Mouse (Mus musculus) 3134 (cell line): Measurements from ENCODE around the gene Lrit3.
A peak's percentile ranks its signal among the peaks of the same experiment; 100 is the strongest.

Experiments used
- DNase-seq: peaks from one replicate; pipeline ENCODE4 v3.0.0-alpha.2; 2011; ENCODE audit warnings: low spot score; ENCODE audit not compliant: insufficient read length; ENCODE audit errors: extremely low read depth

The Lrit3 gene

DNA sequence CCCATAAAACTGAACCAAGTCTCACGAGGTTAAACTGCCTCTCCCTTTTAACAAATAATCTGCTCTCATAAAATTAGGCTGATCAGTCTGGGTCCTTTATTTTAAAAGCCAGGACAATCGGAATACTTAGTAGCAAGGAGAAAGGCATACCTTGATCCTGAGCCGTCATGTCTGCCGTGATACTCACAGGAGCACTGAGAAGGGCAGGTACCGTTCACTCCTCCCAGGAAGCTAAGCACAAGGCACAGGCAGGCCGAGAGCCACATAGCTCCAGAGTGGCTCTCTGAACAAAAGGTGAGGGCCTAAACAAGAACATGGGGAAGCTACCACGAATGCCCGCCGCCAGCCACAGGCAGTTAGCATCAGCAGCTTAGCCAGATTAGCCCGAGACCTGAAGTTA is at the start of gene Lrit3:
TSS of gene Lrit3 (minus strand) at position 266 of the 400 bp plus-strand sequence.
- no peak for DNase-seq

- no peak for DNase-seq
Measured at GRCm38 (mm10) chr3:129846846-129847245, 43.0 kb upstream of the Lrit3 start.

GRCm38 (mm10) chr3:129845868-129846267 is 42.0 kb upstream of the Lrit3 start:
- DNase-seq, result no peak

DNA sequence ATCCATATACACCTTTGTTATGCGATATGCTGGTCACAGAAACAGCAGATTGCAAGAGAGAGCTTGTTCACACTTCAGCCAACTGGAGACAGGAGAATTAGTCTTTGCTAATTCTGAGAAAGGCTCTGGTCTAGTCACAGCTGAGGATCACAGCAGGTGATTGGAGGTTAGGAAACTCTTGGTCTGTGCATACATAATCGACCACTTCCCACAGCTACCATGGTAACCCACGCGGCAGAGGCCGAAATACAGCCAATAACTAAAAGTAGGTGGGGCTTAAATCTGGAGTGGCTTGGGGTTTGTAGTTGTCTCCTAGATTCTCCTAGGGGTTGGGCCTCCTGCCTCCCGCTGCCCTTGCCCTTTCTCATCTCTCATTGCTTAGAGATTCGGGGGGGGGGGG is 34.2 kb upstream of the Lrit3 start:
- DNase-seq, result no peak

GRCm38 (mm10) chr3:129836965-129837364 is 33.1 kb upstream of the Lrit3 start:
- no peak for DNase-seq

DNA sequence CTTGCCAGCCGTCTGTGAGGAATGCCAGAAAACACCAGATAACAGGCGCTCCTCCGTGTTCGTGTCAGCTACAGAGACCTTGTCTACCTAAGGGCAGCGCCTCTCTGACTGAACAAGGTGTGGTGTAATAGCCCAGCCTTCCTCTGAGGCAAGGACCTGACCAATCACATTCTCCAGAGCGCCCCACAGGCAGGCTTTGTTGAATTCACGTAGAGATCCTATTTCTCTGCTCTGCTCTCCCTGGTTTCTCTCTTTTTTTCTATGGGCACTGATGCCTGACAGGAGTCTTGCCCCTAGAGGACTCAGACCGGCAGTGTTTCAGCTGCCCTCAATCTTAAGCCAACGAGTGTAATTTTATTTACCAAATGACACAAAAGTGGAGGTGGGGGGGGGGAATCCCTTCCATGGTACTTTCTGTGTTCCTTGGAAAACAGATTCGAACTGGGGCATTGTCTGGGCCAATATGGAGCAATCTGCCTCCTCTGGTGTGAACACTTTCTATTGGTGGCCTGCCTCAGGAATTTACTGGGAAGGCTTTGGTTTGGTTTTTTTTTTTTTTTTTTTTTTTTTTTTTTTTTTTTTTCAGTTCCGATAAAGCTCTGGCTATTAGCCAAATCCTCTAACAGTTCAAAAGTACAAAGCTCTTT is 32.3 kb upstream of the Lrit3 start:
- no peak for DNase-seq

DNA sequence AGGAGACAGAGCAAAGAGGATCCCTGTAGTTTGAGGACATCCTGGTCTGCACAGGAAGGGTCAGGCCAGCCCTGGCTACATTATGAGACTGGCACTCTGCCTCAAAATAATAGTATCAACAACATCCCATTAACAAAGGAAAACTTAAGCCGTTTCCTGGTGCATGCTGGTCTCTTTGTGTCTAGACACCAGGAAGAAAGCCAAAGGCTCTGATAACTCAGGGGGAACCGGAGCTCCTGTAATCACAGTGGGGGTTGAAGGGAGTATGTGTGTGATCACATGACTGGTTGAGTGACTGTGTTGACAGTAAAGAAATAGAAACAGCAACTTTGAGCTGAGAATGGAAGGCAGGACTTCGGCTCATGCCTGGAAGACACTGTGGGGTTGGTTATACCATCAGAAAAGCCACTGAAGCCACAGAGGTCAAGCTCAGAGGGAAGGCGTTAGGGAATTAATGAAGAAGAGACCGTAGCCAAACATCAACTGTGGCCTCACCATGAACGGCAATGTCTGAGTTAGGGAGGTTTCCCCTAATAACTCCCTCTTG is 31.6 kb upstream of the Lrit3 start, which contains the start of gene Cfi:
TSS of gene Cfi (plus strand) at position 497 of the 547 bp plus-strand sequence.
- no peak for DNase-seq

GRCm38 (mm10) chr3:129831035-129831568 is 27.3 kb upstream of the Lrit3 start, which contains the start of gene Gar1:
Gene Gar1 (minus strand): TSS chr3:129831396.
- peak; percentile 97 for DNase-seq

DNA sequence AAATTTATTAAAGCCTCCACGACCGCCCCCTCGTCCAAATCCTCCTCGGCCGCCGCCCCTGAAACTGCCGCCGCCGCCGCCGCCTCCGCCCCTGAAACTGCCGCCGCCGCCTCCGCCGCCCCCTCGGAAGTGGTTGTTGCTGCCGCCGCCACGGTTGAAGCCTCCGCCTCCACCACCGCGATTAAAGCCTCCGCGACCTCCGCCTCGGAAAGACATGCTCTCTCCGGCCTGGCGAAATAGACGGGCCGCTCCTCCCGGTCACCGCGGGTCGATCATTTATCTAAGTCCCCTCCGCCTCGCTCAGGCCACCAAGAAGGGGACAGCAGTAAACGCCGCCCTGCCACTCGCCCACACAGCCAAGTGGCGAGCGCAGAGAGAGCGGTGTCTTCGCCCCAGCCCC is 26.8 kb upstream of the Lrit3 start:
- no peak for DNase-seq

GRCm38 (mm10) chr3:129827691-129828090 is 23.9 kb upstream of the Lrit3 start:
- DNase-seq, result no peak

DNA sequence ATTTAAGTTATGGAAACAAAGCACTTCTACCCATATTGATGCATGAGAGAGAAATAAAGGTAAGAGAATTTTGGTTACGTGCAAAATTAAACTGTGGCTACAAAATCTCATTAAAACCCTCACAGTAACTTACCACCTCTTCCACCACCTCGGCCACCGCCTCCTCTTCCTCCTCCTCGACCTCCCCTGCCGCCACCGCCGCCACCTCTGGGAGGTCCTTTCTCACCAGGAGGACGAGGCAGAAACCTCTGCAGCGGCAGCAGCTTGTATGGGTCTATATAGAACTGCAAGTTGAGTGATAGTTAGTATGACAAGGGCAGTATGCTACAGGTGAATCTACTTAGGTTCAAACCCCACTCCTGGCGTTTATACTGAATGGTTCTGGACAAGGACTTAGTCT is 22.9 kb upstream of the Lrit3 start:
- DNase-seq, result no peak

GRCm38 (mm10) chr3:129824891-129825290 is 21.1 kb upstream of the Lrit3 start:
- no peak for DNase-seq

DNA sequence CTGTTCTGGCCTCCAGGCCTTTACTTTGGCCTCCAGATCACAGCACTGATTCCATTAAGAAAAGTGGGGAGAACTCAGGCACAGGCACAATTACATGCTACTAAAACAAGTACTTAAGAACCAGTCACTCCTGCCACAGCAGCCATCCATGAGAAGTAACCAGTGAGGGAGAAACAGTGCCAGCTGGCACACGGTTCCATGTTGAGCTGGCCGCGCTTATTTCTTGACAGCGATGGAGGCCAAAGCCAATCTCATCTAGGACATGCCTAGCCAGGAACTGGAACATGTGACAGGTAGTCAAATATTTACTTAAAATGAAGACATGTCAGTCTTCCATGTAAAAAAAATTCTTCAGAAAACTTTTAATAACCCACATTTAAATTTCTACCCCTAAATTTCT is 20.3 kb upstream of the Lrit3 start:
- DNase-seq, result no peak

DNA sequence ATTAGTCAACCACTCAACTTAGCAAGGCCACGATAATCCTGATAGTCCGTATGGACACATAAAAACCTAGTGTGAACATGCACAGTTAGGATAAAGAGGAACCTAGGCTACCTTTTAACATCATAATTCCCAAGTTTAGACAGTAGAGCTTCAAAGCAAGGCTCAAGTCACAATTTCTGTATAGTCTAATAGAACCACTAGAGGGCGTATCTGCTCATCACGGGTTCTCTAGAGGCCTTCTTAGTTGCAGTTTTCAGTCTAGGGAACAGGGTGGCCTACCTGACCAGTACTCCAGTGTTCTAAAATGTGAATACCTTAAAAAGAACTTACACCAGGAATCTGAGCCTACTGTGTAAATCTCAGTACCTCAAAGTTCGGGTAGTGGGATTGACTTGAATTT is 19.5 kb upstream of the Lrit3 start:
- DNase-seq, result no peak

- no peak for DNase-seq
Measured at GRCm38 (mm10) chr3:129822206-129822775, 18.5 kb upstream of the Lrit3 start, which contains the start of gene Rrh. Gene Rrh (minus strand): TSS chr3:129822587.

DNA sequence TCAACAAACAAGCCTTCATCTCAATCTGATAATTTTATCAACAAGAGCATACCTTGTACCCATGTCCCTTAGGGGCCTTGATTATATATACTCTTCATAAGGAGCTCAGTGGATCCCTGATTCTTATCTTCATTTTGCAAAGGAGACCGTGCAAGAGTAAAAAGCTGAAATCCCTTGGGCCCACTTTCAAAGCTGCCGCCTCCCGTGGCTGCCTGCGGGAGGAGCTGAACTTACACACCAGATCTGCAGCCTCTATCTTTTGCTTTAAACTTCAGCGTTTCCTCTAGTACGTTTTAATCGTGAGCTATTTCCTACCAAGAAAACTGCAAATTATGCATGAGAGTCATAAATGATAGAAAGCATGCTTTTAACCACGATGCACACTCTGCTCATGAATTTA is 17.9 kb upstream of the Lrit3 start:
- DNase-seq, result no peak

GRCm38 (mm10) chr3:129820847-129821246 is 17.0 kb upstream of the Lrit3 start:
- no peak for DNase-seq

- DNase-seq, result no peak
Measured at GRCm38 (mm10) chr3:129799011-129799410, 4.8 kb downstream of the Lrit3 start.

DNA sequence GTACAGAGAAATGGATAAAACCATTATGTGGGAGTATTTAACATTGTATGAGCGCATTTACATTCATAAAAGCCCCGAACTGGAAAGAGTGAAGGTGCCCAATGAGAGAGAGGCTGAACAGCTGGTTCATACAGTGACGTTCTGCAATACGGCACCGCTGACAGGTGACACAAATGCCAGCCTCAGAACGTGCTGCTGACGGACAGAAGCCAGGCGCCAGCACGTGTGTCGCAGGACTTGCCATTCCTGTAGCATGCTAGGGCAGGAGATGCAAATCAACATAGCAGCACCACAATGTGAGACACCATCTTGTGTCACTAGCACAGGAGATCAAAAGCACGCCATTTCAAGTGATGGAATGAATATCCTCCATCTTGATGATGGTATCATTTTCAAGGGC is 5.3 kb downstream of the Lrit3 start:
- DNase-seq, result no peak

DNA sequence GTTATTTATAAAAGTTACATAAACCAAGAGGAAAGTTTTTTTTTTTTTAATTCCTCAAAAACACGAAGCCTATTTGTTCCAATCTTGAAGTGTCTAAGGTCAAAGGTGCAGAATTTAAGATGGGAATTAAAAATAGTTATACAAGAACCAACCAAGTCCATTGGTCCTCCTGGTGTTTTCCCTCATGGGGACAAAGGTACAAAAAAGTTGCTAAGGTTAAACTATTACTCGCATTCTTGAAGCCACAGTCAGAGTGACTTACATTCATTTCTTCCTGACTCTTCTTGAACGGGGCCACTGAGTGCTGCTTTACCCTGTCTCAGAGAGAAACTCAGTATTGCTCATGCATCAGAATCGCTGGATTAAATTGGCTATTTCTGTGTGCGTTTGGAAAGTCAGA is 6.5 kb downstream of the Lrit3 start:
- DNase-seq, result no peak

DNA sequence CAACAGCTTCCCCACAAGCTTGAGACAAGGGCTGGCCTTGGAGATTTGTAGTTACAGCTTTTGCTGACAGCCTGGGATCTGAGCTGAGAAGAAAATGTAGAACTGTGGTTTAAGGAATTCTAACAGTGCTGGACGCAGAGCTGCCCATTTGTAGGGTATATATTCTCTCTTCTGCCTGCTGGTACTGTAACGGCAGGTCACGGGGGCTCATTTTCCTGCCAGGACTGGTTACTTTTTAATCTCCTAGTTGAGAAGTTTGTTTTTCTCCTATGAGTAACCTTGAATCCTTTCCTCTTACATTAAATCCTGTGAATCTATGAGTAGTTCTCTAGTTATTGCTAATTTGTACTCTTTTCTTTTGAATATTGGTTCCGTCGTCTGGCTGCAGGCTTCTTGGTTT is 10.0 kb downstream of the Lrit3 start:
- no peak for DNase-seq

- no peak for DNase-seq
Measured at GRCm38 (mm10) chr3:129782746-129783145, 21.1 kb downstream of the Lrit3 start.
